Mouse (Mus musculus): ENCODE data around the gene Ctbp2. TPM values are rescaled to one million over a fixed set of nuclear protein-coding genes. Genes with fewer than 3 reads are reported as not detected.

The Ctbp2 gene
- polyA plus RNA-seq, 1 experiment from 2014 or later: 123 TPM

GRCm38 (mm10) chr7:133054486-133054885 lies 69.7 kb downstream of the Ctbp2 start:
- Histone ChIP-seq H3K4me1 (ENCODE audit: insufficient read depth, low read length) (peaks cover 67% of the 10 kb centered on the region), H3K4me3 (ENCODE audit: low read length) (no peak overlapping the region), H3K36me3 (ENCODE audit: insufficient read depth, low read length) (peaks cover 32% of the 10 kb centered on the region), H3K9ac (replicated peaks; ENCODE audit: low read length) (no peak overlapping the region), H3K27me3 (ENCODE audit: insufficient read depth, low read length) (no peaks in the 10 kb centered on the region), H3K4me2 (replicated peaks; ENCODE audit: low read depth, low read length) (no peak overlapping the region), H3K27ac (ENCODE audit: low read length) (0 out of 2 replicates have a peak overlapping the region, but pooled peaks have one; percentile 80), H3K9me3 (ENCODE audit: low read length) (no peaks in the 10 kb centered on the region)
- ATAC-seq (ENCODE audit: low FRiP score, low TSS enrichment): no peak
- 89% methylated on average over 5 of the region's 5 CpGs for WGBS

- ATAC-seq (ENCODE audit: low FRiP score, low TSS enrichment): peak; percentile 40; the same call in 1 of the 2 replicates
- Histone ChIP-seq H3K4me3 (ENCODE audit: low read length) (no peak overlapping the region), H3K4me1 (ENCODE audit: insufficient read depth, low read length) (peaks cover 66% of the 10 kb centered on the region), H3K9ac (replicated peaks; ENCODE audit: low read length) (no peak overlapping the region), H3K36me3 (ENCODE audit: insufficient read depth, low read length) (peaks cover 30% of the 10 kb centered on the region), H3K27ac (ENCODE audit: low read length) (peak overlapping the region; percentile 80; the same call in 1 of the 2 replicates), H3K27me3 (ENCODE audit: insufficient read depth, low read length) (no peaks in the 10 kb centered on the region), H3K4me2 (replicated peaks; ENCODE audit: low read depth, low read length) (0 out of 2 replicates have a peak overlapping the region, but pooled peaks have one; percentile 15), H3K9me3 (ENCODE audit: low read length) (no peaks in the 10 kb centered on the region)
- WGBS: 72% methylated on average over 9 of the region's 9 CpGs
Measured at GRCm38 (mm10) chr7:133053757-133054156, 70.4 kb downstream of the Ctbp2 start.

- peaks cover 29% of the 10 kb centered on the region for H3K36me3 ChIP-seq (ENCODE audit: insufficient read depth, low read length)
- ATAC-seq (ENCODE audit: low FRiP score, low TSS enrichment): no peak; the same call in 1 of the 2 replicates
- H3K9ac ChIP-seq (replicated peaks; ENCODE audit: low read length): no peak overlapping the region
- no peaks in the 10 kb centered on the region for H3K27me3 ChIP-seq (ENCODE audit: insufficient read depth, low read length)
- peak overlapping the region; percentile 80 for H3K27ac ChIP-seq (ENCODE audit: low read length)
- H3K4me2 ChIP-seq (replicated peaks; ENCODE audit: low read depth, low read length): no peak overlapping the region
- 59% methylated on average over 8 of the region's 8 CpGs for WGBS
- peaks cover 71% of the 10 kb centered on the region for H3K4me1 ChIP-seq (ENCODE audit: insufficient read depth, low read length)
- H3K4me3 ChIP-seq (ENCODE audit: low read length): no peak overlapping the region
- H3K9me3 ChIP-seq (ENCODE audit: low read length): no peaks in the 10 kb centered on the region
Measured at GRCm38 (mm10) chr7:133052819-133053218, 71.3 kb downstream of the Ctbp2 start.

- no peaks in the 10 kb centered on the region for H3K27me3 ChIP-seq (ENCODE audit: insufficient read depth, low read length)
- ATAC-seq (ENCODE audit: low FRiP score, low TSS enrichment): peak; percentile 39; the same call in 1 of the 2 replicates
- H3K9ac ChIP-seq (replicated peaks; ENCODE audit: low read length): no peak overlapping the region
- no peaks in the 10 kb centered on the region for H3K9me3 ChIP-seq (ENCODE audit: low read length)
- no peak overlapping the region for H3K4me2 ChIP-seq (replicated peaks; ENCODE audit: low read depth, low read length)
- H3K4me1 ChIP-seq (ENCODE audit: insufficient read depth, low read length): peaks cover 74% of the 10 kb centered on the region
- no peak overlapping the region for H3K4me3 ChIP-seq (ENCODE audit: low read length)
- peak overlapping the region; percentile 77 for H3K27ac ChIP-seq (ENCODE audit: low read length)
- 53% methylated on average over 6 of the region's 6 CpGs for WGBS
- H3K36me3 ChIP-seq (ENCODE audit: insufficient read depth, low read length): peaks cover 22% of the 10 kb centered on the region
Measured at GRCm38 (mm10) chr7:133050681-133051080, 73.5 kb downstream of the Ctbp2 start.

- H3K9me3 ChIP-seq (ENCODE audit: low read length): no peaks in the 10 kb centered on the region
- H3K4me3 ChIP-seq (ENCODE audit: low read length): no peak overlapping the region
- peaks cover 79% of the 10 kb centered on the region for H3K4me1 ChIP-seq (ENCODE audit: insufficient read depth, low read length)
- H3K9ac ChIP-seq (replicated peaks; ENCODE audit: low read length): no peak overlapping the region
- peaks cover 9% of the 10 kb centered on the region; the same call in 1 of the 2 replicates for H3K36me3 ChIP-seq (ENCODE audit: insufficient read depth, low read length)
- ATAC-seq (ENCODE audit: low FRiP score, low TSS enrichment): no peak
- 64% methylated on average over 3 of the region's 3 CpGs for WGBS
- H3K4me2 ChIP-seq (replicated peaks; ENCODE audit: low read depth, low read length): no peak overlapping the region
- no peak overlapping the region for H3K27ac ChIP-seq (ENCODE audit: low read length)
- no peaks in the 10 kb centered on the region for H3K27me3 ChIP-seq (ENCODE audit: insufficient read depth, low read length)
Measured at GRCm38 (mm10) chr7:133048085-133048630, 76.0 kb downstream of the Ctbp2 start.

- Histone ChIP-seq H3K4me1 (ENCODE audit: insufficient read depth, low read length) (peaks cover 80% of the 10 kb centered on the region), H3K9me3 (ENCODE audit: low read length) (no peaks in the 10 kb centered on the region), H3K9ac (replicated peaks; ENCODE audit: low read length) (no peak overlapping the region), H3K4me2 (replicated peaks; ENCODE audit: low read depth, low read length) (no peak overlapping the region), H3K4me3 (ENCODE audit: low read length) (no peak overlapping the region), H3K27ac (ENCODE audit: low read length) (no peak overlapping the region), H3K36me3 (ENCODE audit: insufficient read depth, low read length) (peaks cover 6% of the 10 kb centered on the region; the same call in 1 of the 2 replicates), H3K27me3 (ENCODE audit: insufficient read depth, low read length) (no peaks in the 10 kb centered on the region)
- WGBS: 80% methylated on average over 4 of the region's 4 CpGs
- ATAC-seq (ENCODE audit: low FRiP score, low TSS enrichment): no peak
Measured at GRCm38 (mm10) chr7:133047287-133047686, 76.9 kb downstream of the Ctbp2 start.

- ATAC-seq (ENCODE audit: low FRiP score, low TSS enrichment): no peak
- no peak overlapping the region for H3K4me3 ChIP-seq (ENCODE audit: low read length)
- H3K27ac ChIP-seq (ENCODE audit: low read length): peak overlapping the region; percentile 55; the same call in 1 of the 2 replicates
- H3K4me1 ChIP-seq (ENCODE audit: insufficient read depth, low read length): peaks cover 83% of the 10 kb centered on the region
- H3K9me3 ChIP-seq (ENCODE audit: low read length): no peaks in the 10 kb centered on the region
- no peak overlapping the region for H3K9ac ChIP-seq (replicated peaks; ENCODE audit: low read length)
- no peak overlapping the region for H3K4me2 ChIP-seq (replicated peaks; ENCODE audit: low read depth, low read length)
- WGBS: 17% methylated on average over 4 of the region's 4 CpGs
- no peaks in the 10 kb centered on the region for H3K36me3 ChIP-seq (ENCODE audit: insufficient read depth, low read length)
- no peaks in the 10 kb centered on the region for H3K27me3 ChIP-seq (ENCODE audit: insufficient read depth, low read length)
Measured at GRCm38 (mm10) chr7:133044721-133045120, 79.4 kb downstream of the Ctbp2 start.

- ATAC-seq (ENCODE audit: low FRiP score, low TSS enrichment): 0 out of 2 replicates have a peak, but pooled peaks have one; percentile 46
- WGBS: 49% methylated on average over 3 of the region's 3 CpGs
- Histone ChIP-seq H3K9me3 (ENCODE audit: low read length) (no peaks in the 10 kb centered on the region), H3K36me3 (ENCODE audit: insufficient read depth, low read length) (no peaks in the 10 kb centered on the region), H3K27me3 (ENCODE audit: insufficient read depth, low read length) (no peaks in the 10 kb centered on the region), H3K4me2 (replicated peaks; ENCODE audit: low read depth, low read length) (no peak overlapping the region), H3K4me3 (ENCODE audit: low read length) (no peak overlapping the region), H3K27ac (ENCODE audit: low read length) (peak overlapping the region; percentile 73), H3K4me1 (ENCODE audit: insufficient read depth, low read length) (peaks cover 75% of the 10 kb centered on the region), H3K9ac (replicated peaks; ENCODE audit: low read length) (no peak overlapping the region)
Measured at GRCm38 (mm10) chr7:133041784-133042183, 82.4 kb downstream of the Ctbp2 start.

- no peak for ATAC-seq (ENCODE audit: low FRiP score, low TSS enrichment)
- no peaks in the 10 kb centered on the region for H3K36me3 ChIP-seq (ENCODE audit: insufficient read depth, low read length)
- no peak overlapping the region; the same call in 1 of the 2 replicates for H3K9ac ChIP-seq (replicated peaks; ENCODE audit: low read length)
- peaks cover 74% of the 10 kb centered on the region for H3K4me1 ChIP-seq (ENCODE audit: insufficient read depth, low read length)
- no peaks in the 10 kb centered on the region for H3K9me3 ChIP-seq (ENCODE audit: low read length)
- no peak overlapping the region for H3K4me2 ChIP-seq (replicated peaks; ENCODE audit: low read depth, low read length)
- peak overlapping the region; percentile 73 for H3K27ac ChIP-seq (ENCODE audit: low read length)
- H3K27me3 ChIP-seq (ENCODE audit: insufficient read depth, low read length): no peaks in the 10 kb centered on the region
- H3K4me3 ChIP-seq (ENCODE audit: low read length): no peak overlapping the region
- 59% methylated on average over 3 of the region's 3 CpGs for WGBS
Measured at GRCm38 (mm10) chr7:133040688-133041345, 83.3 kb downstream of the Ctbp2 start.

Data from kidney, embryonic 16.5 days (tissue).